Mouse (Mus musculus) right cerebral cortex, postnatal 36 days (tissue): ENCODE results near the gene Noc2l.
A peak's percentile ranks its signal among the peaks of the same experiment; 100 is the strongest.

ENCODE experiments used
- DNase-seq, 2 experiments: peaks; one replicate each; pipeline ENCODE4 v3.0.0; 2022; ENCODE audit warnings: low spot score in 2 of 2, mixed read lengths in 1 of 2

The Noc2l gene

GRCm38 (mm10) chr4:156235808-156236533 is at the start of gene Noc2l:
Gene Noc2l, plus strand, starts transcription at chr4:156236010.
- peak; percentile 86 for DNase-seq

- no peak for DNase-seq
Measured at GRCm38 (mm10) chr4:156188162-156188810, 47.5 kb upstream of the Noc2l start.

GRCm38 (mm10) chr4:156188811-156189323 is 46.9 kb upstream of the Noc2l start:
- DNase-seq: no peak

GRCm38 (mm10) chr4:156192421-156193199 is 43.2 kb upstream of the Noc2l start:
- no peak for DNase-seq

- no peak for DNase-seq
Measured at GRCm38 (mm10) chr4:156193200-156193590, 42.6 kb upstream of the Noc2l start.

GRCm38 (mm10) chr4:156193906-156194305 is 41.9 kb upstream of the Noc2l start:
- DNase-seq: no peak

GRCm38 (mm10) chr4:156194346-156194745 is 41.5 kb upstream of the Noc2l start:
- DNase-seq: no peak

GRCm38 (mm10) chr4:156195927-156196870 is 39.6 kb upstream of the Noc2l start:
- no peak for DNase-seq

GRCm38 (mm10) chr4:156197131-156197828 is 38.5 kb upstream of the Noc2l start, which contains the start of gene Agrn:
Gene Agrn, minus strand, starts transcription at chr4:156197488.
- peak in 1 of 2 experiments; percentile 24 for DNase-seq

GRCm38 (mm10) chr4:156197829-156198205 is 38.0 kb upstream of the Noc2l start:
- DNase-seq: peak; percentile 61 to 68

GRCm38 (mm10) chr4:156200623-156201475 is 35.0 kb upstream of the Noc2l start, which contains the start of gene Isg15:
Gene Isg15, minus strand, starts transcription at chr4:156200818.
- no peak for DNase-seq

- no peak for DNase-seq
Measured at GRCm38 (mm10) chr4:156202462-156202893, 33.3 kb upstream of the Noc2l start.

GRCm38 (mm10) chr4:156203001-156203412 is 32.8 kb upstream of the Noc2l start, which contains the start of gene AW011738:
Gene AW011738, plus strand, starts transcription at chr4:156203304.
- peak in 1 of 2 experiments; percentile 43 for DNase-seq

- no peak for DNase-seq
Measured at GRCm38 (mm10) chr4:156203413-156204131, 32.2 kb upstream of the Noc2l start.

GRCm38 (mm10) chr4:156208872-156209271 is 26.9 kb upstream of the Noc2l start:
- DNase-seq: no peak

GRCm38 (mm10) chr4:156209963-156210635 is 25.7 kb upstream of the Noc2l start:
- DNase-seq: no peak

GRCm38 (mm10) chr4:156213134-156213533 is 22.7 kb upstream of the Noc2l start:
- no peak for DNase-seq

GRCm38 (mm10) chr4:156215649-156216048 is 20.2 kb upstream of the Noc2l start, which contains the start of gene Perm1:
Gene Perm1, plus strand, starts transcription at chr4:156215868.
- no peak for DNase-seq
